Mouse (Mus musculus) midbrain, embryonic 16.5 days (tissue): ENCODE data around the gene Stra6. TPM values are rescaled to one million over a fixed set of nuclear protein-coding genes. Genes with fewer than 3 reads are reported as not detected.

Source experiments
- ATAC-seq: fragments of 200-750 bp; cut with Nextera tagmentation; 2 replicates; pipeline ENCODE4 v1.8.0; 2017; ENCODE audit warnings: moderate TSS enrichment
- H3K27ac ChIP-seq: fragments of 300-500 bp; sonication (generic); 2 replicates; pipeline ENCODE4 v1.5.1; 2014; ENCODE audit warnings: mild to moderate bottlenecking, low read length, mixed read lengths
- H3K27me3 ChIP-seq: fragments of 300-500 bp; sonication (generic); 2 replicates; pipeline ENCODE4 v1.6.1; 2014; ENCODE audit warnings: low read depth, low read length, mixed read lengths; ENCODE audit not compliant: control insufficient read depth, insufficient read depth
- H3K36me3 ChIP-seq: fragments of 300-500 bp; sonication (generic); 2 replicates; pipeline ENCODE4 v1.6.1; 2014; ENCODE audit warnings: mild to moderate bottlenecking, low read length, moderate library complexity, mixed read lengths; ENCODE audit not compliant: control insufficient read depth, insufficient read depth
- H3K4me1 ChIP-seq: fragments of 300-500 bp; sonication (generic); 2 replicates; pipeline ENCODE4 v1.6.1; 2014; ENCODE audit warnings: mild to moderate bottlenecking, low read length, mixed read lengths; ENCODE audit not compliant: control insufficient read depth, insufficient read depth
- H3K4me2 ChIP-seq: fragments of 300-500 bp; sonication (generic); 2 replicates; pipeline ENCODE4 v1.6.1; 2014; ENCODE audit warnings: mild to moderate bottlenecking, low read length, mixed read lengths
- H3K4me3 ChIP-seq: fragments of 300-500 bp; sonication (generic); 2 replicates; pipeline ENCODE4 v1.5.1; 2014; ENCODE audit warnings: low read depth, mild to moderate bottlenecking, low read length, moderate library complexity, mixed read lengths
- H3K9ac ChIP-seq: fragments of 300-500 bp; sonication (generic); 2 replicates; pipeline ENCODE4 v1.6.1; 2014; ENCODE audit warnings: low read depth, low read length, mixed read lengths
- H3K9me3 ChIP-seq: fragments of 300-500 bp; sonication (generic); replicated peaks from 2 replicates; pipeline ENCODE4 v1.6.1; 2014; ENCODE audit warnings: mild to moderate bottlenecking, low read length, mixed read lengths; ENCODE audit not compliant: control insufficient read depth, poor library complexity, severe bottlenecking
- WGBS: fragments of 180-500 bp; shearing (Covaris S2); extraction: QIAGEN DNeasy Blood & Tissue Kit; methylation state at CpG from one replicate; pipeline ENCODE4 v1.1.7; 2014; 5-methylcytosine and 5-hydroxymethylcytosine counted together
- polyA plus RNA-seq: library from polyadenylated mRNA; unstranded; fragments of >200 nt; fragmentation: Nextera tagmentation; extraction: Ambion mirVana; gene quantifications from 2 replicates; pipeline ENCODE4 v1.2.1, GENCODE M21; 2015

Gene Stra6
- polyA plus RNA-seq, 1 experiment from 2014 or later, result 8.1 TPM

DNA sequence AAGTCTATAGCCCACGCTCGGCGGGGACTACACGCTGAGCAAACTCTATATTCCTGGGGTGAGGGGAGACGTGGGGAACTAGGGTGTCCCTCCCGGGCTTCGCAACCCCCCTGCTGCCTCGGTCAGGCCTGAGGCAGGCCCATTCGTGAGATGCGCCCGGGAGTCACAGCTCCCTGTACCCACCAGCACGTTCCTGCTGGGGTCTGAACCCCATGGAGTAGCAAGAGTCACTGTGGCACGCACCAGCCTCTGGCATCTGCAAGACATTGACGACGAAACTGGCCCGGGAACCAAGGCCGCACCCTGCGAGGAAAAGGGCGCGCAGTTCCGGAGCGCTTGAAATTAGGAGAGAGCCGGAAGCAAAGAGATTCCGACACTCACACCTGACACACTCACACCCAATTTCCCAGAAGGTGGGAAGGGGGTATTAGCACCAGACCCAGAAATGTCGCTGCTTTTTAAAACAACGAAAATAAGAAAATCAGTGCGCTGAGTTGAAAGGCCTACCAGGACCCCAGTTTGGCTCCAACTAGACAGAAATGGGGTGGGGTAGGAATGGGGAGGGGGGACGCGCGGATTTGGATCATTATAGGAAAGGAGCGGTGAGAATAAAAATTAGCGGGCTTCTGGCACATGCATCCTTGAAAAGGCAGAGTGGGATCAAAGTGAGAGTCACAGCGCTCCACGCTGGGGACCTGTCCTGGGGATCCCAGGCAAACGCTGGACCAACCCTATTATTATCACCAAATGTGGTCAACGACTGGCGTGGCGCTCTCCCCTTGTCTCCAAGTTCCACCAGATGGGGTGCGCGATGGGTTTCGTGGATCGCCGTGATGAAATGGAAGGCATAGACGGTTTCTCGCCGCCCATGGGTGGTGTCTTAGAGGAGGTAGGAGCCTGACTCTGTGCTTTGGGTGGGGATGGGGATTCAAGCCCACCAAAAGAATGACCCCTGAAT, 133.3 kb downstream of the Stra6 start:
- no peaks in the 10 kb centered on the region for H3K9me3 ChIP-seq
- peaks cover 37% of the 10 kb centered on the region for H3K4me1 ChIP-seq
- H3K4me2 ChIP-seq, result peak overlapping the region; percentile 80
- H3K9ac ChIP-seq, result peak overlapping the region; percentile 62
- 3% methylated on average over 46 of the region's 46 CpGs for WGBS
- H3K27me3 ChIP-seq, result peaks cover 37% of the 10 kb centered on the region
- no peaks in the 10 kb centered on the region for H3K36me3 ChIP-seq
- peak overlapping the region; percentile 45 for H3K4me3 ChIP-seq
- peak overlapping the region; percentile 76 for H3K27ac ChIP-seq
- no peak for ATAC-seq

DNA sequence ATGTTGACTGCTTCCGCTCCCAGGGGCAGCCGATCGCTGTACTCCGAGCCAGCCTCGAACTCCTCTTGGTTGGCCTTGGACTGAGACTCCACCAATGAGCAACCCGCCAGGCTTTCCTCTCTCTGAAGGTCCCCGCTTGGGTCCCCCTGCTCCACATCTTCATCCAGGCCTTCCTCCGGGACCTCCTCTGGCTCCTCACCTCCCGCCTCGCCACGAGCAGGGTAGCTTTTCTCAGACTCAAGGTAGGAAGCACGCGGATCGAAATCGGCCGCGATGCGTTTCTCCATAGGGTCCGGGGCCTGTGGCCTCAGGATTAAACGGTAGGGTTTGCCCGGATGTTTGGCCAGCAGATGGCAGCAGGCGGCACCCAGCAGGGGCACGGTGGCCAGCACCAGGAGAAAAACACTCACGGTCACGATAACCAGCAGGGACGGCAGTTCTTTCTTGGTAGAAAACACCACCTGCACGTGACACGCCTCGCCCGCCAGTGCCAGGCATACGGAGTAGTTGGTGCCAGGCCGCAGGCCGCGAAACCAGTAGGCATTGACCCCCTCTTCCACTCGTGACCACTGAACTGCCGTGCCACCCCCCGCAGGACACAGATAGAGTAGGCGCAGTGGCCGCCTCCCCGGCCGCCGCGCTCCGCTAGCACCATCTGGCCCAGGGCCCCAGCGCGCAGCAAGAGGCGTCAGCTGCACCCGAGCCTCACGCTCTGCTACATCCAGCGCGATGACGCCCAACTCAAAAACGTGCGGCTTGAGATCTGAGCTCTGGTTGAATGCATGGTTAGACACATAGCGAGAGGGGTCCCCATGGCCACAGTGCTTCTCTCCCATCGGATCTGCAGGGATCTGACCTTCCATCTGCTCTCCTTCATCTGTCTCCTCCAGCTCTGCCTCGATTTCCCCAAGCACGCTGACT, 134.5 kb downstream of the Stra6 start:
- under 1% methylated on average over 57 of the region's 58 CpGs for WGBS
- H3K27me3 ChIP-seq, result peaks cover 39% of the 10 kb centered on the region
- ATAC-seq, result no peak

DNA sequence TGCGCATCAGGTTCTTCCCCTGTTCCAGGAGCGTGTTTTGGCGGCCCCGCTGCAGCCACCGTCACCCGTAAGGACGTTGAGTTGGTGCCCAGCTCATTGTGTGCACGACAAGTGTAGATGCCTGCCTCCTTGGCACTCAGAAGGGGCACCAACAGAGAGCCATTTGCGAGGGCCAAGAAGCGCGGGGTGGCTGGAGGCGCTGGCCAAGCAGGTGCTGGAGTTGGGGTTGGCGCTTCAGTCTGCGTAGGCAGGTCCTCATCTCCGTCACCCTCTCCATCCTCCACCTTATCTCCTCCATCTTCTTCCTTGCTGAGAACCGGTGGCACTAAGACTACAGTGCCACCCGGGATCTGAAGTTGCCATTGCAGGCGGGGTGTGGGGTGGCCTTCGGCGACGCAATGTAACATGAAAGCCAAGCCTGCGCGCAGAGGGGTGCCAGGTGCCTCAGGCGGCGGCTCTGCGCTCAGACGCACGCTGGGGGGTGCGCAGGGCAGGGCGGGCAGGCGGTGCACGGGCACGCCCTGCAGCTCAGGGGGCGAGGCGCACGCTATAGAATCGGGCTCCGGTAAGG, 135.3 kb downstream of the Stra6 start:
- H3K9ac ChIP-seq, result peak overlapping the region; percentile 62
- peak overlapping the region; percentile 76 for H3K27ac ChIP-seq
- no peaks in the 10 kb centered on the region for H3K36me3 ChIP-seq
- peak overlapping the region; percentile 80 for H3K4me2 ChIP-seq
- WGBS, result under 1% methylated on average over 38 of the region's 38 CpGs
- no peaks in the 10 kb centered on the region for H3K9me3 ChIP-seq
- peaks cover 40% of the 10 kb centered on the region for H3K4me1 ChIP-seq
- peak overlapping the region; percentile 45 for H3K4me3 ChIP-seq
- H3K27me3 ChIP-seq, result peaks cover 45% of the 10 kb centered on the region
- no peak for ATAC-seq

More for the DNA sequence above, 134.5 kb downstream of the Stra6 start:
- peaks cover 40% of the 10 kb centered on the region for H3K4me1 ChIP-seq
- H3K9me3 ChIP-seq, result no peaks in the 10 kb centered on the region
- peak overlapping the region; percentile 62 for H3K9ac ChIP-seq
- H3K4me2 ChIP-seq, result peak overlapping the region; percentile 80
- H3K27ac ChIP-seq, result peak overlapping the region; percentile 76
- no peaks in the 10 kb centered on the region for H3K36me3 ChIP-seq
- peak overlapping the region; percentile 45 for H3K4me3 ChIP-seq

DNA sequence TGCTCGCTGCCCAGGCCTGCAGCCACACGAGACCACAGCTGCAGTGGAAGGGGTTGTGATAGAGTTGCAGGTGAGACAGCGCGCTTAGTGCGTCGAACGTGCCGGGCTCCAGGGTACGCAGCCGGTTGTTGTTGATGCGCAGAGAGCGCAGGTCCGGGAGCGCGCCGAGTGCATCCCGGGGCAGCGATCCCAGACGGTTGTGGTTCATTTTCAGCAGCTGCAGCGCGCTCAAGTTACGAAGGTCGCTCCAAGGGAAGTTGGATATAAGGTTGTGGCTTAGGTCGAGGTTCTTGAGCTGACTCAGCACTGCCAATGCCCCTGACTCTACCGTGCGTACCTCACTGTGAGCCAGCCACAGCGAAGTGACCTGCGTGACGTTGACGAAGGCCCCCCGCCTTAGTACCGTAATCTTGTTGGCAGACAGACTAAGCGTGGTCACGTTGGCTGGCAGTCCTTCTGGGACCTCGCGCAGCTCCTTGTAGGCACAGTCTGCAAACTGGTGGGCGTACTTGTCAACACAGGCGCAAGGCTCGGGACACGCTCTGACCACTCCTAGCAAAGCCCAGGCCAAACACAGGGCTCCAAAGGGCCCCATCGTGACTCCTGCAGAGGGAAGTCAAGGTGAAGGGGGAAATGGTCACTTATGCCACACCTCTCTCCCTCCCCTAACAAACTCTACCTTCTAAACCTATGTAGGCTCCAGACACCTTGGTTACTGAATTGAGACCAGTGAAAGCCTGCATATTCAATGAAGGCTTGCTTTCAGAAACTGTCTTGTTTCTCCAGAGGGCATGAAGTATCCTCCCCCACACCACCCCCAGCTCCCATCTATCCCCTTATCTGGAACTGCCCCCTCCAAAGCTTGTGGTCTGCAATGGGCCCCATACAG, 136.0 kb downstream of the Stra6 start:
- Histone ChIP-seq H3K27me3 (peaks cover 45% of the 10 kb centered on the region), H3K4me1 (peaks cover 40% of the 10 kb centered on the region)
- 1% methylated on average over 41 of the region's 41 CpGs for WGBS

DNA sequence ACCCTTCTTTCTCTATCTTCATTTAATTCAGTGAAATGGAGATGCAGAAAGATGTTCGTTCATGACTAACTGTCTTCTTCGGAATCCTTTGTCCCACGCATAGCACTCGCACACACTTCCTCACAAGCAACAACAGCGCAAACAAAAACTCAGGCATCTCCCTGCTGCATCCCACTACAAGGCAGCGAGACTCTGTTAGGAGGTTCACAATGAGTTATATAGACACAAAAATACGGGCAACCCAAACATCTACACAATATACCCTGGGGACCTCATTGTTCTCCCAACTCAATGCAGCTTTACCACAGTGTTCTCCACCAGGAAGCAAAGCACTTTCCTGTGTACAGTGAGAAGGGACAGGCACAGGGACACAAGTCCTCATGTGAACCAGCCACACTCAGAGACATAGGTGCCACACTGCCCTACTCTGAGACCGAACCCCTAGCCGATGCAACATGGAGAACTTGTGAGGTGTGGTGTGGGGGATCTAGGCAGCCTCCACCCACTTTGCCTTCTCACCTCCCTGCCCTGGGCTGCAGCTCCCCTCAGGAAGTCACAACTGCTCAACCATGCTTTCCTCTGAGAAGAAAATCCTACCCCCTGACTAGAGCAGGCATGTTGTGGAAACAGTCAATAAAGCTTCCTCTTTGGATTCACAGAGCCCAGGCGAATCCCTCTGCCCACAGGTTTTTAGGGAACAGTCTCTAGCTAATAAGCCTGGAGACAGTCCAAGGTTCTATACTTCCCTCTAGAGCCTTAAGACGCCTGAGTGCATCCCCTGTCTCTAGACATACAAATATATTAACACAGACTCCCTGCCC, 136.9 kb downstream of the Stra6 start:
- WGBS, result 7% methylated on average over 11 of the region's 11 CpGs
- peak overlapping the region; percentile 45 for H3K4me3 ChIP-seq
- peak overlapping the region; percentile 80 for H3K4me2 ChIP-seq
- peak overlapping the region; percentile 62 for H3K9ac ChIP-seq
- H3K27ac ChIP-seq, result peak overlapping the region; percentile 76
- peaks cover 45% of the 10 kb centered on the region for H3K27me3 ChIP-seq
- no peak for ATAC-seq
- H3K9me3 ChIP-seq, result no peaks in the 10 kb centered on the region
- no peaks in the 10 kb centered on the region for H3K36me3 ChIP-seq
- H3K4me1 ChIP-seq, result peaks cover 40% of the 10 kb centered on the region

More for the DNA sequence above, 136.0 kb downstream of the Stra6 start:
- peak overlapping the region; percentile 62 for H3K9ac ChIP-seq
- peak overlapping the region; percentile 80 for H3K4me2 ChIP-seq
- peak overlapping the region; percentile 45 for H3K4me3 ChIP-seq
- no peak for ATAC-seq
- H3K9me3 ChIP-seq, result no peaks in the 10 kb centered on the region
- H3K36me3 ChIP-seq, result no peaks in the 10 kb centered on the region
- peak overlapping the region; percentile 76 for H3K27ac ChIP-seq

DNA sequence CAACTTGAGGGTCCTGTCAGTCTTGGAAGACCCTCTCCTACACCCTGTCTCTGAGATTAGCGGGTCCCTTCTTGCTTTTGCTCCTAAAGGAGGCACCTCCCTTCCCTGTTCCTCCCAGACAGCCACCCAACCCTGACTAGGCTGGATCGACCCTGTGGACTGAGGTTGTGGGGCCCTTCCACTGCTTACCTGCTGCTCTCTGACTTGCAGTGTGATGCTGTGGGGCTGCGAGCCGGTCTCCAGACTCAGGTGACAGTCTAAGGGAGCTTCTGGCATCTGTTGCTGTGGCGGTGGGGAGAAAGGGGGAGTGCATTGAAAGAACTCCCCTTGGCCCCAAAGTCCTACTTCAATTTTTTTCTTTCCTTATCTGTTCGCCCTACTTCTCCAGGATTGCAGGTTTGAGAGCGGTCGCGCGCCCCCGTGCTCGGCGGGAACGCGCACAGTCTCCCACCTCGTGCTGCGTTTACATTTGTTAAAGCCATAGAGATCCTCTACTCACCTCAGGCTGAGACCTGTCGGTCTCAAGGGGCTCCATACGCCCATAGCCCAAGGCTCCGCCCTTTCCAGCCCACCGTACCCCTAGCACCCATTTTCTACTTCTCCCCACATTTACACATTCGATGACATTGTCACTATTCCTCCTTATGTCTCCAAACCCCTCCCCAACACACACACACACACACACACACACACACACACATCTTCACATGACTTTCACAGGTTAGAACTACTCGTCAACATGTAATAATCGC, 137.7 kb downstream of the Stra6 start:
- H3K27me3 ChIP-seq, result peaks cover 45% of the 10 kb centered on the region
- no peaks in the 10 kb centered on the region for H3K9me3 ChIP-seq
- peak overlapping the region; percentile 45 for H3K4me3 ChIP-seq
- under 1% methylated on average over 24 of the region's 24 CpGs for WGBS
- H3K4me1 ChIP-seq, result peaks cover 39% of the 10 kb centered on the region
- H3K27ac ChIP-seq, result peak overlapping the region; percentile 76
- H3K9ac ChIP-seq, result peak overlapping the region; percentile 62
- H3K36me3 ChIP-seq, result no peaks in the 10 kb centered on the region
- no peak for ATAC-seq
- peak overlapping the region; percentile 80 for H3K4me2 ChIP-seq

DNA sequence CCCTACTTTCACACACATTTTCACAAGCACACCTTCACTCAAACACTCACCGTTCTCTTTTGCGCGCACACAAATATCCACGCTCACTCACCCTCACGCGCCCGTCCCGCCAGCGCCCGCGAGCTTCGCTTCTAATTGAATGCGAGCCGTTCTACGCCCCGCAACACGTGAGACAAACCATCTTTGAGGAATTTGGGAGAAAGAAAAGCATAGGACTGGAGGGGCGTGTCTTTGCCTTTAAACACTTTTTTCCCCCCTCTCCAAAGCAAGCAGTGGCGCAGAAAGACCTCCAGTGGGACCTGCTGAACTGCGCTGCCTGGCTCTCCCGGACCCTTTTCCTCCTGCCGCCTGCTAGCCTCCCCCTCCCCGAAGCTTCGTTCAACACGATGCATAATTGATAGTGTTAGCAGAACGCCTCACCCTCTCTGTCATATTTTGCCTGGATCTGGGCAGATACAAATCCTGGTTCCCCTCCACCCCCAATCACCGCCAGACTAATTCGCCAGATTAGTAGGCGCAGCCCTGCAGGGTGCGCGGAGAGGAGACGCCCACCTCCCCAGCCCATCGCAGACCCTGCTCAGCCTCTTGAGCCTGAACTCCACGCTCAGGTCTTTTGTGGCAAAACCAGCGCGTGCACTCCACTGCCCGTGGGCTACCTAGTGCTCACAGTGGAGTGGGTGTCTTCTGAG, 138.4 kb downstream of the Stra6 start:
- ATAC-seq, result no peak
- Histone ChIP-seq H3K9me3 (no peaks in the 10 kb centered on the region), H3K4me2 (peak overlapping the region; percentile 80), H3K9ac (peak overlapping the region; percentile 62), H3K4me1 (peaks cover 31% of the 10 kb centered on the region), H3K4me3 (peak overlapping the region; percentile 45), H3K27me3 (peaks cover 45% of the 10 kb centered on the region), H3K36me3 (no peaks in the 10 kb centered on the region), H3K27ac (peak overlapping the region; percentile 76)
- under 1% methylated on average over 37 of the region's 37 CpGs for WGBS
